Mouse (Mus musculus) G1E (cell line): ENCODE data around the gene Ldha. TPM values are rescaled to one million over a fixed set of nuclear protein-coding genes. Genes with fewer than 3 reads are reported as not detected.
A peak's percentile ranks its signal among the peaks of the same experiment; 100 is the strongest.
"Not testable (repeated sequence)": the region's sequence is repeated elsewhere in the genome, so short reads cannot be mapped to it uniquely, and the experiment has no call there.

ENCODE experiments used
- ATAC-seq: 2 replicates; pipeline ENCODE4 v1.8.0; 2016; ENCODE audit warnings: mild to moderate bottlenecking; ENCODE audit not compliant: insufficient number of reproducible peaks, poor library complexity, low FRiP score, severe bottlenecking; ENCODE audit errors: extremely low read depth
- DNase-seq: peaks from one replicate; pipeline ENCODE4 v3.0.0; 2012; ENCODE audit warnings: low spot score
- H3K27me3 ChIP-seq: 2 replicates; pipeline ENCODE4 v1.6.1; 2012; ENCODE audit warnings: mild to moderate bottlenecking, low read length, inconsistent platforms; ENCODE audit not compliant: insufficient read depth
- H3K36me3 ChIP-seq: replicated peaks from 2 replicates; pipeline ENCODE3; 2012; ENCODE audit warnings: mild to moderate bottlenecking, inconsistent platforms
- H3K4me1 ChIP-seq: 2 replicates; pipeline ENCODE4 v1.6.1; 2012; ENCODE audit warnings: low read depth, low read length, inconsistent platforms, mixed read lengths; ENCODE audit not compliant: insufficient read depth
- H3K4me3 ChIP-seq: 2 replicates; pipeline ENCODE4 v1.5.1; 2012; ENCODE audit warnings: low read depth, mild to moderate bottlenecking, inconsistent platforms, low read length, moderate library complexity, mixed read lengths
- H3K9me3 ChIP-seq: replicated peaks from 2 replicates; pipeline ENCODE4 v1.6.1; 2012; ENCODE audit warnings: inconsistent platforms
- CTCF ChIP-seq: IDR thresholded peaks from 2 replicates; pipeline ENCODE4 v1.5.1; 2012; ENCODE audit warnings: low read depth, low read length, inconsistent platforms, mixed read lengths
- GATA1 ChIP-seq: IDR thresholded peaks from 2 replicates; pipeline ENCODE4 v1.6.1; 2012; ENCODE audit warnings: borderline replicate concordance, low read length, inconsistent platforms, mixed read lengths
- GATA2 ChIP-seq: IDR thresholded peaks from 2 replicates; pipeline ENCODE4 v1.6.1; 2012; ENCODE audit warnings: low read depth, low read length, inconsistent platforms, borderline replicate concordance
- POLR2AphosphoS5 ChIP-seq: IDR thresholded peaks from 2 replicates; pipeline ENCODE4 v1.6.1; 2012; ENCODE audit warnings: low read depth, low read length, inconsistent platforms; ENCODE audit not compliant: insufficient replicate concordance
- TAL1 ChIP-seq: conservative IDR thresholded peaks from 2 replicates; pipeline ENCODE4 v1.6.1; 2012; ENCODE audit warnings: low read depth, low read length, inconsistent platforms, mixed read lengths
- polyA plus RNA-seq: library from polyadenylated mRNA; stranded (reverse); fragments of >175 nt; gene quantifications from 2 replicates; pipeline ENCODE4 v1.2.3, GENCODE M21; 2012
- total RNA-seq, 2 experiments: library from RNA; stranded (forward) in 1 of 2; stranded (reverse) in 1 of 2; fragments of 200-1000 nt in 1 of 2; fragments of >200 nt in 1 of 2; fragmentation: Nextera tagmentation in 1 of 2; gene quantifications; 2 replicates each; pipeline ENCODE4 v1.2.3; 2014 to 2017

The Ldha gene
- total and polyA plus RNA-seq, 3 experiments, result 1,859 to 2,274 (median 2,225) TPM

DNA sequence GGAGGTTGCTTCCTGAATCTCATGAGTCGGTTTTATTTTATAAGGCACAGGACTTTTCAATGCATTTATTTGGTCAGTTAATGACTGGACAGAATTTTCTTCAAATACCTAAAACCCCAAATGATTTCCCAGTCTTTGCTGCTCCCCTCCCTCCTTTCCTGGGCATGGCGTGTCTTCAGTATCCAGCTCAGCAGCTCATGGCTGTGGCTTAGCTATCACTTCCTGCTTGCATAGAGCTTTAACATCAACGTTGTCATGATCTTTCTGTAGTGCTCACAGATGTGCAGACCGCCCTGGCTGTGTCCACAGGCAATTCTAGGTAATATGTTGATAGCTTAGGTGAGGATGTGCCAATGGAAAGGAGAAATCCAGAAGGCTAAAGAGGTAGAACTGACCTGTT lies 30.7 kb downstream of the Ldha start:
- Histone ChIP-seq H3K4me1 (peaks cover 2% of the 10 kb centered on the region; the same call in 1 of the 2 replicates), H3K36me3 (no peaks in the 10 kb centered on the region), H3K4me3 (no peak overlapping the region), H3K9me3 (no peaks in the 10 kb centered on the region), H3K27me3 (peaks cover 28% of the 10 kb centered on the region)
- no peak for TF ChIP-seq GATA1
- TF ChIP-seq TAL1, result no peak
- TF ChIP-seq GATA2, result no peak
- TF ChIP-seq CTCF, result no peak
- no peak for TF ChIP-seq POLR2AphosphoS5
- no peak for ATAC-seq
- no peak for DNase-seq

DNA sequence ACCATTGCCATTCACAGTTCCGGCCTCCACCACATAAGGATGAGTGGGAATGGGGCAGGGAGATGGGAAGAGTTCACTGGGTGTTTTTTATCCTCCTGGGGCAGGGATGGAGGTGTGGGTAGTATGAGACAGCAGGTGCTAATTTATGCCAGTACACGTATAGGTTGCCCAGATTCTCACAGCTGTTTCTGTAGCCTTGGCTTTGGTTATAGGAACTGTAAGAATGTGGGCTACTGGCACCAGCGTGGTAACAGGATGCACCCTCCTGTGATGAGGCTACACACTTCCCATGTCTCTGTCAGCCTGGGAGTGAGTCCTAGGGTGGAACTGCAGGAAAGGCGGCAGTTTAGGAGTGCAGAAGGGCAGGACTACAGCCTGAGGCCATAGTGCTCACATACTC lies 35.6 kb downstream of the Ldha start:
- DNase-seq, result no peak
- H3K27me3 ChIP-seq, result peaks cover 28% of the 10 kb centered on the region
- peaks cover 3% of the 10 kb centered on the region; the same call in 1 of the 2 replicates for H3K4me1 ChIP-seq
- ATAC-seq, result no peak; the same call in 1 of the 2 replicates
- H3K9me3 ChIP-seq, result no peaks in the 10 kb centered on the region
- no peak for TF ChIP-seq GATA2
- no peak for TF ChIP-seq TAL1
- H3K4me3 ChIP-seq, result no peak overlapping the region
- H3K36me3 ChIP-seq, result no peaks in the 10 kb centered on the region

DNA sequence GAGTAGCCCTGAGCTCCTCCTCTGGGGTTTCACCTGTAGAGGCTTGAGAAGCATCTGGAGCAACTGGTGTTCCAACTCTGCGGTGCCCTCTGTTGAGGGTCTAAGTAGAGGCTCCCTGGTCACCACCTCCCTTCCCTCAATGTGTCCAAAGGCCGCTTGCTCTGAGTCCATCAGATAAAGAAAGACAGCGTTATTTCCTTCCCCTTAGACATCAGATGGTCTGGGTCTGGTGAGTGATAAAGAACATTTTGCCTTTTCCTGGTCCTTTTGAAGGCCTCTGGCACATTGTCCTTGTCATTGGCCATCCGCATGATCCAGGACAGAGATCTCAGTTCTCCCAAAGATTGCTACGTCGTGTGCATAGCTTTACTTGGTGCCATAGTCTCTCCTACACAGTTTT lies 36.0 kb downstream of the Ldha start:
- H3K36me3 ChIP-seq, result no peaks in the 10 kb centered on the region
- peaks cover 3% of the 10 kb centered on the region; the same call in 1 of the 2 replicates for H3K4me1 ChIP-seq
- H3K9me3 ChIP-seq, result no peaks in the 10 kb centered on the region
- no peak overlapping the region for H3K4me3 ChIP-seq
- H3K27me3 ChIP-seq, result peaks cover 28% of the 10 kb centered on the region
- ATAC-seq, result peak; percentile 28; the same call in 1 of the 2 replicates
- no peak for TF ChIP-seq TAL1
- no peak for DNase-seq

DNA sequence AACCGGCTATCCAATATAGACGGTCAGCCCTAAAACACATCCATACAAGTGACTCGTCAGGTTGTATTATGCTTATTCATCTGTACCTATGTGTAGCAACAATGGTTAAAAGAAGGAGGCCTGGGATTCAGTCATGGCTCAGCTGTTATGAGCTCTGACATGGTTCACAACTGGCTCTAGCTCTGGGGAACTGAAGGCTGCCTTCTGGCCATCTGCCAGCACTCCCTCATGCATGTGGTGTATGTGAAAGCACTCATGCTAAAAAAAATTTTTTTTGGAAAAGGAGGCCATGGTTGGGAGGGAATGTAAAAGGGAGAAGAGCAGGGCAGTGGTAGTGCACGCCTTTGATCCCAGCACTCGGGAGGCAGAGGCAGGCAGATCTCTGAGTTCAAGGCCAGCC lies 38.6 kb downstream of the Ldha start:
- DNase-seq (no peak), ATAC-seq (no peak)
- Histone ChIP-seq H3K9me3 (no peaks in the 10 kb centered on the region), H3K4me1 (peaks cover 10% of the 10 kb centered on the region; the same call in 1 of the 2 replicates), H3K36me3 (peaks cover 9% of the 10 kb centered on the region), H3K4me3 (no peak overlapping the region), H3K27me3 (peaks cover 15% of the 10 kb centered on the region)
- TF ChIP-seq POLR2AphosphoS5 (no peak), GATA1 (no peak), TAL1 (no peak), GATA2 (no peak), CTCF (no peak)

DNA sequence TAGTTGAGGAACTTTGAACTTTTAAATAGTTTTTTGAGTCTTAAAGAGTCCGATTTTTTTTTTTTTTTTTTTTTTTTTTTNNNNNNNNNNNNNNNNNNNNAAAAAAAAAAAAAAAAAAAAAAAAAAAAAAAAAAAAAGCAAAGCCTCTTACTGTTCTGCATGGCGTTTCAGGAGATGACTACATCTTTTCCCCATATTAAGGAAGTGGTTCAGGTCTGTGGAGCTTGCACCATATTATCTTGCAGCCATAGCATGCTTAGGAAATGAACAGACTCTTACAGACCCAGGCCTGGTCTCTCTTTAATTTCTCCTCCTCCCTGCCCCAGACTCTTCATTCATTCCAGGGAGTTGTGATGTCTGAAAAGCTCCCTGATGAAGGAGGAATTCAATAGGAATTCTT lies 39.7 kb downstream of the Ldha start:
- no peak for ATAC-seq
- H3K4me1 ChIP-seq, result peaks cover 10% of the 10 kb centered on the region; the same call in 1 of the 2 replicates

DNA sequence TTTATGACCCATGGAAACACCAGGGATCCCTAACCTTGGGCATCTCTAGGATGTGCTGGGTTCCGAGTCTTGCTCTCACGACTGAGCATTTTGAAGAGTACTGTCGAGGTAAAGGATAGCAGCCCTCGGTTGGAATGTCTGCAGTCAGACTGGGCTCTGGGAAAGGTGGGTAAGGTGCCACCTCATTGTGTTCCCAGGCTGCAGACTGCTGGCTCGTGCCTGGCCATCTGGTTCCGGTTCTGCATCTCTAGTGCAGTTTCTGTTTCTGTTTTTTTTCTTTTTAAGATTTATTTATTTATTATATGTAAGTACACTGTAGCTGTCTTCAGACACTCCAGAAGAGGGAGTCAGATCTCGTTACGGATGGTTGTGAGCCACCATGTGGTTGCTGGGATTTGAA lies 40.7 kb downstream of the Ldha start:
- DNase-seq, H3K9me3 ChIP-seq, ATAC-seq, H3K27me3 ChIP-seq, H3K4me1 ChIP-seq, H3K4me3 ChIP-seq: not testable (repeated sequence)
- peaks cover 29% of the 10 kb centered on the region for H3K36me3 ChIP-seq

More for the DNA sequence above, 39.7 kb downstream of the Ldha start:
- TF ChIP-seq TAL1 (no peak), POLR2AphosphoS5 (no peak), GATA1 (no peak), GATA2 (no peak), CTCF (no peak)
- Histone ChIP-seq H3K4me3 (no peak overlapping the region), H3K36me3 (peaks cover 20% of the 10 kb centered on the region), H3K9me3 (no peaks in the 10 kb centered on the region), H3K27me3 (peaks cover 11% of the 10 kb centered on the region)
- DNase-seq, result no peak

DNA sequence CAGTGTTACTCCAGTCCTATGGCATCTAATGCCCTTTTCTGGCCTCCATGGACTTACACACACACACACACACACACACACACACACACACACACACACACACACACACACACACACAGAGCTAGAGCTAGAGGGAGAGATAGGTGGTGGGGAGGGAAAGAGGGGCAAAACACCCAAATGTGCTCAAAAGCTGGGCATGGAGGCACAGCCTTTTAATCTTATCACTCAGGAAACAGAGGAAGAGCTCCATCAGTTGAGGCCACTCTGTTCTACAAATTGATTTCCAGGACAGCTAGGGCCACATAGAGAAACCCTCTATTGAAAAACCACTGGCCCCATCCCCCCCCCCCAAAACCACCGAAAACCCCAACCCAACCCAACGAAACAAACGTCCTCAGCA lies 42.0 kb downstream of the Ldha start:
- Histone ChIP-seq H3K9me3 (no peaks in the 10 kb centered on the region), H3K4me1 (peaks cover 7% of the 10 kb centered on the region; the same call in 1 of the 2 replicates), H3K36me3 (peaks cover 42% of the 10 kb centered on the region), H3K4me3 (no peak overlapping the region), H3K27me3 (no peaks in the 10 kb centered on the region)
- TF ChIP-seq GATA2, result no peak
- TF ChIP-seq TAL1, result no peak
- TF ChIP-seq POLR2AphosphoS5, result no peak
- TF ChIP-seq GATA1, result no peak
- TF ChIP-seq CTCF, result no peak
- no peak for DNase-seq
- ATAC-seq, result peak; percentile 54
